8 mouse cellular contexts compared by ENCODE assay signal in the genomic region with DNA sequence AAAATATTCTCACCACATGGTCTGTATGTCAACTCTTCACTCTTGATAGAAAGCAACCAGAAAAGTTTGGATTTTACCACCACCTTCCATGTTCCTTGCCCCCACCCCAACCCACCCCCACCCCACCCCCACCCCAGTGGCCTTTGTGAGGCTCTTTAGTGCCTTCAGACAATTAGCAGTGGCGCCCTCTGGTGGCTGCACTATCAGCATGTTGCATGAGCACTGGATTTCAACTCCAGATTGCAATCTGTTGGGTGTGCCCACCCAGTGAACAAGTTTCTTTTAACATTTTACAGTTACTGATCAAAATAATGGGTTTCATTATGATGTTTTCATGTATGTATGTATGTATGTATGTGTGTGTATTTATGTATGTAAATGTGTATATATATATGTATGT.
A peak's percentile ranks its signal among the peaks of the same experiment; 100 is the strongest.
DNase-seq lines count a peak whose midpoint lies in the region; ATAC-seq and TF ChIP-seq lines count a peak whose summit lies in the region.

No protein-coding gene starts in this region.

- no peak overlapping the region for H3K9ac ChIP-seq in hindbrain, postnatal 0 days (replicated peaks; ENCODE audit: low read length)
- H3K9ac ChIP-seq in hindbrain, embryonic 14.5 days: no peak overlapping the region
- no peak overlapping the region for H3K9ac ChIP-seq in midbrain, embryonic 15.5 days

- no peak overlapping the region for H3K4me2 ChIP-seq in hindbrain, postnatal 0 days (ENCODE audit: low read depth, low read length)
- no peak overlapping the region for H3K4me2 ChIP-seq in hindbrain, embryonic 14.5 days (replicated peaks)
- no peak overlapping the region for H3K4me2 ChIP-seq in midbrain, embryonic 15.5 days

- TF ChIP-seq POLR2A in thymus, adult 2 months (IDR thresholded peaks at IDR 0.05; ENCODE audit: control insufficient read depth, extremely low read depth, insufficient read depth, low read length, poor library complexity): no peak

- H3K27ac ChIP-seq in hindbrain, postnatal 0 days: no peak overlapping the region
- H3K27ac ChIP-seq in hindbrain, embryonic 14.5 days: no peak overlapping the region
- H3K27ac ChIP-seq in thymus, adult 2 months (ENCODE audit: control insufficient read depth, insufficient read depth, low read length): no peak overlapping the region
- no peak overlapping the region for H3K27ac ChIP-seq in midbrain, embryonic 15.5 days

- no peak for DNase-seq in hindbrain, postnatal 0 days (ENCODE audit: low spot score)
- no peak for DNase-seq in hindbrain, embryonic 14.5 days (ENCODE audit: low spot score)
- peak; percentile 15 for DNase-seq in thymus, adult 2 months
- DNase-seq in thymus, adult 18-20 months: no peak
- DNase-seq in embryo, embryonic 10.5 days (ENCODE audit: low spot score): peak; percentile 35
- DNase-seq in testis, postnatal 10 days (ENCODE audit: low spot score): peak; percentile 71
- no peak for DNase-seq in frontal cortex, postnatal 36 days (ENCODE audit: low spot score in 2 of 2)

- H3K9me3 ChIP-seq in hindbrain, postnatal 0 days (ENCODE audit: low read length): no peaks in the 10 kb centered on the region
- H3K9me3 ChIP-seq in hindbrain, embryonic 14.5 days (ENCODE audit: control insufficient read depth, low read length): no peaks in the 10 kb centered on the region
- H3K9me3 ChIP-seq in midbrain, embryonic 15.5 days: no peaks in the 10 kb centered on the region

- no peaks in the 10 kb centered on the region for H3K4me1 ChIP-seq in hindbrain, postnatal 0 days (ENCODE audit: insufficient read depth, low read length)
- no peaks in the 10 kb centered on the region for H3K4me1 ChIP-seq in hindbrain, embryonic 14.5 days (replicated peaks; ENCODE audit: control insufficient read depth, insufficient read depth, low read length)
- no peaks in the 10 kb centered on the region for H3K4me1 ChIP-seq in thymus, adult 2 months (replicated peaks; ENCODE audit: control insufficient read depth, insufficient read depth, low read length)
- no peaks in the 10 kb centered on the region for H3K4me1 ChIP-seq in midbrain, embryonic 15.5 days

- no peaks in the 10 kb centered on the region for H3K27me3 ChIP-seq in hindbrain, postnatal 0 days (ENCODE audit: insufficient read depth, low read length)
- no peaks in the 10 kb centered on the region for H3K27me3 ChIP-seq in hindbrain, embryonic 14.5 days (ENCODE audit: control insufficient read depth, insufficient read depth, low read length)
- H3K27me3 ChIP-seq in thymus, adult 2 months (ENCODE audit: control insufficient read depth, insufficient read depth, low read length): no peaks in the 10 kb centered on the region
- H3K27me3 ChIP-seq in midbrain, embryonic 15.5 days (replicated peaks): no peaks in the 10 kb centered on the region

- WGBS in hindbrain, postnatal 0 days: 20% methylated on average over 1 of the region's 1 CpGs
- WGBS in hindbrain, embryonic 14.5 days: 15% methylated on average over 1 of the region's 1 CpGs
- WGBS in thymus, adult 2 months: 15% methylated on average over 1 of the region's 1 CpGs
- WGBS in midbrain, embryonic 15.5 days: 38% methylated on average over 1 of the region's 1 CpGs

- TF ChIP-seq CTCF in hindbrain, postnatal 0 days (IDR thresholded peaks at IDR 0.05; ENCODE audit: low read depth): peak; percentile 38; the same call in 1 of the 2 replicates
- no peak for TF ChIP-seq CTCF in thymus, adult 2 months (IDR thresholded peaks at IDR 0.05; ENCODE audit: borderline replicate concordance, control insufficient read depth, extremely low read depth, insufficient read depth, low read length, poor library complexity)

- H3K36me3 ChIP-seq in hindbrain, postnatal 0 days (ENCODE audit: insufficient read depth, low read length): no peaks in the 10 kb centered on the region
- no peaks in the 10 kb centered on the region for H3K36me3 ChIP-seq in hindbrain, embryonic 14.5 days (replicated peaks; ENCODE audit: control insufficient read depth, insufficient read depth)
- no peaks in the 10 kb centered on the region for H3K36me3 ChIP-seq in thymus, adult 2 months (ENCODE audit: control insufficient read depth, insufficient read depth, low read length)
- no peaks in the 10 kb centered on the region for H3K36me3 ChIP-seq in midbrain, embryonic 15.5 days (replicated peaks)

- H3K4me3 ChIP-seq in hindbrain, postnatal 0 days (ENCODE audit: low read length): no peak overlapping the region
- no peak overlapping the region for H3K4me3 ChIP-seq in hindbrain, embryonic 14.5 days (replicated peaks; ENCODE audit: low read length)
- H3K4me3 ChIP-seq in thymus, adult 2 months (ENCODE audit: control insufficient read depth, insufficient read depth, low read length): no peak overlapping the region
- H3K4me3 ChIP-seq in midbrain, embryonic 15.5 days: no peak overlapping the region

- ATAC-seq in hindbrain, postnatal 0 days: no peak
- no peak for ATAC-seq in hindbrain, embryonic 14.5 days (ENCODE audit: low FRiP score)
- ATAC-seq in midbrain, embryonic 15.5 days (replicated peaks): no peak

Comparison
In these comparisons a context has a peak if more than half of its experiments do, and no peak if none do; other contexts are left out.
1. DNase-seq: peak in thymus, adult 2 months (single experiment), embryo, embryonic 10.5 days (single experiment) and testis, postnatal 10 days (single experiment); none in hindbrain, postnatal 0 days (single experiment), hindbrain, embryonic 14.5 days (single experiment), thymus, adult 18-20 months (0 of 2) and frontal cortex, postnatal 36 days (0 of 2).